Mouse (Mus musculus) retina, adult 2 months (tissue): ENCODE data around the gene Ggt5.
"Not testable (repeated sequence)": the region's sequence is repeated elsewhere in the genome, so short reads cannot be mapped to it uniquely, and the experiment has no call there.

Experiments used
- DNase-seq: peaks from one replicate; pipeline ENCODE4 v3.0.0-alpha.2; 2012; ENCODE audit warnings: low read depth, low spot score

Gene Ggt5

GRCm38 (mm10) chr10:75589129-75589528, at the start of gene Ggt5:
Ggt5 (plus strand) TSS chr10:75589340.
- no peak for DNase-seq

GRCm38 (mm10) chr10:75547901-75548300, 41.2 kb upstream of the Ggt5 start:
- no peak for DNase-seq

GRCm38 (mm10) chr10:75548486-75548885, 40.7 kb upstream of the Ggt5 start:
- no peak for DNase-seq

- DNase-seq, result no peak
Observed at GRCm38 (mm10) chr10:75549886-75550285, 39.3 kb upstream of the Ggt5 start.

GRCm38 (mm10) chr10:75551175-75551574, 38.0 kb upstream of the Ggt5 start:
- DNase-seq, result no peak

GRCm38 (mm10) chr10:75552106-75552505, 37.0 kb upstream of the Ggt5 start:
- no peak for DNase-seq

GRCm38 (mm10) chr10:75552701-75553450, 36.3 kb upstream of the Ggt5 start:
- DNase-seq, result no peak

GRCm38 (mm10) chr10:75554090-75554489, 35.0 kb upstream of the Ggt5 start:
- no peak for DNase-seq

GRCm38 (mm10) chr10:75555557-75555956, 33.6 kb upstream of the Ggt5 start:
- no peak for DNase-seq

- no peak for DNase-seq
Observed at GRCm38 (mm10) chr10:75556026-75556425, 33.1 kb upstream of the Ggt5 start.

- DNase-seq, result no peak
Observed at GRCm38 (mm10) chr10:75558515-75558914, 30.6 kb upstream of the Ggt5 start.

GRCm38 (mm10) chr10:75559041-75559675, 30.0 kb upstream of the Ggt5 start:
- DNase-seq, result no peak

GRCm38 (mm10) chr10:75559676-75560548, 29.2 kb upstream of the Ggt5 start, which contains the start of gene Lrrc75b:
Lrrc75b (minus strand) TSS chr10:75560330.
- no peak for DNase-seq

- DNase-seq, result no peak
Observed at GRCm38 (mm10) chr10:75560549-75560899, 28.6 kb upstream of the Ggt5 start.

GRCm38 (mm10) chr10:75561071-75561654, 28.0 kb upstream of the Ggt5 start, which contains the start of gene Ggt1:
Ggt1 (plus strand) TSS chr10:75561604.
- no peak for DNase-seq

GRCm38 (mm10) chr10:75562596-75562995, 26.5 kb upstream of the Ggt5 start:
- no peak for DNase-seq

GRCm38 (mm10) chr10:75564687-75565265, 24.4 kb upstream of the Ggt5 start:
- no peak for DNase-seq

GRCm38 (mm10) chr10:75565436-75565835, 23.7 kb upstream of the Ggt5 start:
- DNase-seq, result no peak

GRCm38 (mm10) chr10:75565906-75566305, 23.2 kb upstream of the Ggt5 start:
- DNase-seq, result no peak

GRCm38 (mm10) chr10:75566321-75566720, 22.8 kb upstream of the Ggt5 start:
- DNase-seq, result no peak

GRCm38 (mm10) chr10:75566765-75567164, 22.4 kb upstream of the Ggt5 start:
- not testable (repeated sequence) for DNase-seq
